Mouse (Mus musculus) stomach, postnatal 0 days (tissue): Measurements from ENCODE around the gene Rtkn. TPM values are rescaled to one million over a fixed set of nuclear protein-coding genes. Genes with fewer than 3 reads are reported as not detected.

ENCODE experiments used
- ATAC-seq: fragments of 200-750 bp; cut with Nextera tagmentation; 2 replicates; pipeline ENCODE4 v1.8.0; 2017; ENCODE audit not compliant: low FRiP score, low TSS enrichment
- DNase-seq: peaks from one replicate; pipeline ENCODE4 v3.0.0-alpha.2; 2016; ENCODE audit warnings: low spot score
- H3K27ac ChIP-seq: fragments of 300-500 bp; sonication (generic); replicated peaks from 2 replicates; pipeline ENCODE4 v1.5.1; 2014; ENCODE audit warnings: mild to moderate bottlenecking, control low read depth
- H3K27me3 ChIP-seq: fragments of 300-500 bp; sonication (generic); 2 replicates; pipeline ENCODE4 v1.6.1; 2014; ENCODE audit warnings: low read length; ENCODE audit not compliant: control insufficient read depth, insufficient read depth
- H3K36me3 ChIP-seq: fragments of 300-500 bp; sonication (generic); 2 replicates; pipeline ENCODE4 v1.6.1; 2014; ENCODE audit warnings: low read length, mixed read lengths; ENCODE audit not compliant: control insufficient read depth, insufficient read depth
- H3K4me1 ChIP-seq: fragments of 300-500 bp; sonication (generic); replicated peaks from 2 replicates; pipeline ENCODE4 v1.6.1; 2014; ENCODE audit warnings: antibody characterized with exemption; ENCODE audit not compliant: control insufficient read depth, insufficient read depth
- H3K4me2 ChIP-seq: fragments of 300-500 bp; sonication (generic); replicated peaks from 2 replicates; pipeline ENCODE4 v1.6.1; 2014; ENCODE audit warnings: low read depth, mild to moderate bottlenecking, control low read depth, moderate library complexity
- H3K4me3 ChIP-seq: fragments of 300-500 bp; sonication (generic); 2 replicates; pipeline ENCODE4 v1.5.1; 2014; ENCODE audit warnings: low read depth, low read length, control low read depth
- H3K9ac ChIP-seq: fragments of 300-500 bp; sonication (generic); 2 replicates; pipeline ENCODE4 v1.6.1; 2014; ENCODE audit warnings: mild to moderate bottlenecking, low read length, control low read depth, mixed read lengths
- H3K9me3 ChIP-seq: fragments of 300-500 bp; sonication (generic); 2 replicates; pipeline ENCODE4 v1.6.1; 2016; ENCODE audit warnings: low read length; ENCODE audit not compliant: control insufficient read depth
- CTCF ChIP-seq: IDR thresholded peaks from 2 replicates; pipeline ENCODE4 v1.5.1; 2016; ENCODE audit warnings: antibody characterized with exemption, low read depth, mild to moderate bottlenecking, moderate library complexity
- EP300 ChIP-seq: optimal IDR thresholded peaks from 2 replicates; pipeline ENCODE3; 2016; ENCODE audit warnings: antibody characterized with exemption
- WGBS: fragments of 180-500 bp; shearing (Covaris S2); extraction: QIAGEN DNeasy Blood & Tissue Kit; methylation state at CpG from one replicate; pipeline ENCODE4 v1.1.7; 2014; 5-methylcytosine and 5-hydroxymethylcytosine counted together
- polyA plus RNA-seq: library from polyadenylated mRNA; unstranded; fragments of >200 nt; fragmentation: Nextera tagmentation; extraction: Ambion mirVana; gene quantifications from 2 replicates; pipeline ENCODE4 v1.2.1, GENCODE M21; 2015

The Rtkn gene
- polyA plus RNA-seq, 1 experiment from 2014 or later = 18.5 TPM

GRCm38 (mm10) chr6:83127419-83127818 is 7.8 kb upstream of the Rtkn start:
- H3K9ac ChIP-seq = no peak overlapping the region
- no peaks in the 10 kb centered on the region for H3K36me3 ChIP-seq
- no peaks in the 10 kb centered on the region for H3K9me3 ChIP-seq
- no peaks in the 10 kb centered on the region for H3K27me3 ChIP-seq
- no peak for ATAC-seq
- no peak overlapping the region for H3K27ac ChIP-seq
- 97% methylated on average over 5 of the region's 5 CpGs for WGBS
- no peak for TF ChIP-seq EP300
- peak; percentile 56 for TF ChIP-seq CTCF
- no peak overlapping the region for H3K4me3 ChIP-seq
- H3K4me2 ChIP-seq = no peak overlapping the region
- no peaks in the 10 kb centered on the region; the same call in none of the 2 replicates for H3K4me1 ChIP-seq
- DNase-seq = no peak

DNA sequence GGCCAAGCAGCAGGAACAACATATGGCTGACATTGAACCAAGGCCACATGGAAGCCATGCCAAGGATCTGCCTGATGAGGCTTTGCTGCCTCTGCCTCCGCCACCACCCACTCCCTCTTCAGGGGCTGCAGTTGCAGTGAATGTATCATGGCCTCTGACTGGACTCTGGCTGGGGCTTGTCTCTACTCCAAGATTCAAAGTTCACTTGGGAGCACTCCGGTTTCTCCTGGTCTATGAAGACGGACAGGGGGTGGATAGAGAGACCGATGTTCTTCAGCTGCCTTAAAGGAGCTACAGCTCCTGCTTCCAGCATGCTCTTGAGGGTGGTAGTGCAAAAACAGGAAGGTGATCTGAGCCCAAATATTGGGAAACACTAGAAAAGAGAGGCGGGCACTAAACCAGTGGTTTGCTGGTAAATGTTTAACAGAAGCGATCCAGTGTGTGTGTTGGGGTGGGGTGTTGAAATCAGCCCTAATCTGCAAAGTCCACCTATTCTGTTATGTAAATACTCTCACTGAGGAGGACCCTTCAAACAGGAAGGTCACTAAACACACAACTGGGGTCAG is 3.7 kb upstream of the Rtkn start:
- Histone ChIP-seq H3K4me3 (no peak overlapping the region), H3K9me3 (no peaks in the 10 kb centered on the region), H3K4me2 (no peak overlapping the region), H3K27me3 (no peaks in the 10 kb centered on the region), H3K9ac (no peak overlapping the region), H3K27ac (peak overlapping the region; percentile 71; the same call in 1 of the 2 replicates), H3K36me3 (no peaks in the 10 kb centered on the region), H3K4me1 (no peaks in the 10 kb centered on the region; the same call in none of the 2 replicates)
- peak; percentile 49 for ATAC-seq
- 35% methylated on average over 6 of the region's 6 CpGs for WGBS
- TF ChIP-seq CTCF = no peak
- TF ChIP-seq EP300 = no peak
- peak; percentile 54 for DNase-seq

DNA sequence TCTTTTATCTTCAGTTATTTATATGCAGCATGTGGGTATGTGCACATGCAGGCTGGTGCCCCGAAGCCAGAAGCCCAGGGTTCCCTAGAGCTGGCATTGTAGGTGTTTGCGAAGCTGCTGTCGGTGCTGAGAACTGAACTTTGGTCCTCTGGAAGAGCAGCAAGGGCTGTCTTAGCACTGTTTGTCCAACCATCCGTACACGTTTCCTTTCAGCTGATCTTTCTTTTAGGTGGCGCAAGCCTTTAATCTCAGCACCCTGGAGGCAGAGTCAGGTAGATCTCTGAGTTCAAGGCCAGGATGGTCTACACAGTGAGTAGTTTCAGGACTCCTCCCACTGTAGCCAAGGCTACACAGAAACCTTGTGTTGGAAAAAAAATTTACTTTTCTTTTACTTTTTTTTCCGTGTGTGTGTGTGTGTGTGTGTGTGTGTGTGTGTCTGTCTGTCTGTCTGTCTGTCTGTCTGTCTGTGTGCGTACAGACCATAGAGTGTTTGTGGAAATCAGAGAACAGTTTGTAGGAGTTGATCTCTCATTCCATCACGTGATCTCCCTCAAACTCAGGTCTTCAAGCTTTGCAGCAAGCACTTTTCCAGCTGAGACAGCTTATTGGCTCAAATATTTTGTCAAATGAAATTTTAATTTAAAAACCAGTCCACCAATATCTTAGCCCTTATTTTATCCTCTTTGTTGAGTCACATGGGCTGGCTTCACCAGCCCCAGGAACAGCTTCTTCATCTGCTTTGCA is 2.9 kb upstream of the Rtkn start:
- H3K9me3 ChIP-seq = no peaks in the 10 kb centered on the region

DNA sequence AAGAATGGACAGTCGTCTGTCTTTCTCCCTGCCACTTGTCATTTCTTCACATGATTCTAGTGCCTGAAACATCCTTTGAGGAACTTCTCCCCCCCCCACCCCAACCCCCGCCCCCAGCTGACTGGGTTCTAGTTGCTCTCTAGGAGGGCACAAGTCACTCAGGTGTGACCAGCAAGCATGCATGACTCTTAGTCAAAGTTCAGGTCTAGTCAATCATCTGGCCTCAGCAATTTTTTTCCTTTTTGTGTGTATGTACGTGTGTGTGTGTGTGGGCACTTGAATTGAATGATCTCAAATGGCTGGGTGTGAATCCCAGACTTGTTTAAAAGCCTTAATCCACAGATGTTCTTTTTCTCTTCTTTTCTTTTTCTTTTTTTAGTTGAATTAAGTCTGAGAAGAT is 1.0 kb upstream of the Rtkn start:
- no peak for ATAC-seq
- no peak overlapping the region for H3K9ac ChIP-seq
- 62% methylated on average over 3 of the region's 3 CpGs for WGBS
- H3K27ac ChIP-seq = peak overlapping the region; percentile 99
- no peak for DNase-seq
- no peak for TF ChIP-seq EP300
- TF ChIP-seq CTCF = no peak
- no peak overlapping the region for H3K4me2 ChIP-seq
- no peak overlapping the region for H3K4me3 ChIP-seq
- H3K9me3 ChIP-seq = no peaks in the 10 kb centered on the region
- peaks cover 2% of the 10 kb centered on the region for H3K4me1 ChIP-seq
- H3K36me3 ChIP-seq = no peaks in the 10 kb centered on the region
- H3K27me3 ChIP-seq = no peaks in the 10 kb centered on the region

More for the DNA sequence above, 2.9 kb upstream of the Rtkn start:
- no peaks in the 10 kb centered on the region; the same call in none of the 2 replicates for H3K4me1 ChIP-seq
- H3K36me3 ChIP-seq = no peaks in the 10 kb centered on the region
- no peak overlapping the region for H3K9ac ChIP-seq
- WGBS = 73% methylated on average over 9 of the region's 9 CpGs
- H3K27ac ChIP-seq = no peak overlapping the region
- DNase-seq (no peak), ATAC-seq (no peak)
- no peaks in the 10 kb centered on the region for H3K27me3 ChIP-seq
- H3K4me3 ChIP-seq = no peak overlapping the region
- TF ChIP-seq CTCF = no peak
- TF ChIP-seq EP300 = no peak
- H3K4me2 ChIP-seq = no peak overlapping the region

GRCm38 (mm10) chr6:83135571-83136161 is 403 bp downstream of the Rtkn start:
- ATAC-seq (0 out of 2 replicates have a peak, but pooled peaks have one; percentile 8), DNase-seq (peak; percentile 80)
- TF ChIP-seq EP300 = no peak
- TF ChIP-seq CTCF = no peak
- Histone ChIP-seq H3K27me3 (no peaks in the 10 kb centered on the region), H3K9me3 (no peaks in the 10 kb centered on the region), H3K4me3 (peak overlapping the region; percentile 57), H3K4me1 (peaks cover 2% of the 10 kb centered on the region), H3K4me2 (peak overlapping the region; percentile 89), H3K9ac (peak overlapping the region; percentile 89), H3K27ac (peak overlapping the region; percentile 99), H3K36me3 (no peaks in the 10 kb centered on the region)
- 5% methylated on average over 36 of the region's 37 CpGs for WGBS
